Mouse (Mus musculus) bone marrow, adult 2 months (tissue): Measurements from ENCODE around the gene Pde10a. TPM values are rescaled to one million over a fixed set of nuclear protein-coding genes. Genes with fewer than 3 reads are reported as not detected.

Experiments used
- H3K27ac ChIP-seq: fragments of 200-500 bp; 2 replicates; pipeline ENCODE4 v1.5.1; 2012; ENCODE audit warnings: low read depth, mild to moderate bottlenecking, control low read depth, inconsistent platforms, low read length; ENCODE audit not compliant: control insufficient read depth, poor library complexity, insufficient read depth
- H3K4me1 ChIP-seq: fragments of 200-500 bp; 2 replicates; pipeline ENCODE4 v1.6.1; 2011; ENCODE audit warnings: low read length; ENCODE audit not compliant: control insufficient read depth, insufficient read depth
- H3K4me3 ChIP-seq: fragments of 200-500 bp; replicated peaks from 2 replicates; pipeline ENCODE3; 2011; ENCODE audit warnings: mild to moderate bottlenecking, low read depth, low read length, control low read depth; ENCODE audit not compliant: control insufficient read depth
- CTCF ChIP-seq: fragments of 200-500 bp; IDR thresholded peaks from 2 replicates; pipeline ENCODE4 v1.5.1; 2011; ENCODE audit warnings: low read length, control low read depth; ENCODE audit not compliant: control insufficient read depth, insufficient read depth
- POLR2A ChIP-seq: fragments of 200-500 bp; IDR thresholded peaks from 2 replicates; pipeline ENCODE4 v1.6.1; 2011; ENCODE audit warnings: low read depth, mild to moderate bottlenecking, control low read depth, low read length, borderline replicate concordance; ENCODE audit not compliant: control insufficient read depth
- WGBS: fragments of 180-500 bp; shearing (Covaris S2); methylation state at CpG from one replicate; pipeline ENCODE4 v1.1.7; 2018; 5-methylcytosine and 5-hydroxymethylcytosine counted together
- polyA plus RNA-seq: library from polyadenylated mRNA; stranded (reverse); fragments of >200 nt; gene quantifications from 2 replicates; pipeline ENCODE4 v1.2.4, GENCODE M21; 2011; ENCODE audit warnings: low replicate concordance; ENCODE audit not compliant: missing spikeins, insufficient read depth, insufficient read length

The Pde10a gene
- polyA plus RNA-seq, 1 experiment: 5.5 TPM

- Histone ChIP-seq H3K4me1 (peaks cover 2% of the 10 kb centered on the region; the same call in 1 of the 2 replicates), H3K27ac (no peak overlapping the region), H3K4me3 (no peak overlapping the region)
- WGBS: 79% methylated on average over 4 of the region's 4 CpGs
- TF ChIP-seq CTCF (no peak), POLR2A (no peak)
Observed at GRCm38 (mm10) chr17:8493461-8493860, 31.7 kb upstream of the Pde10a start.

- peak overlapping the region; percentile 78 for H3K27ac ChIP-seq
- WGBS: 13% methylated on average over 1 of the region's 1 CpGs
- peaks cover 3% of the 10 kb centered on the region; the same call in 1 of the 2 replicates for H3K4me1 ChIP-seq
- H3K4me3 ChIP-seq: no peak overlapping the region
- no peak for TF ChIP-seq POLR2A
- TF ChIP-seq CTCF: no peak
Observed at GRCm38 (mm10) chr17:8498151-8498550, 27.0 kb upstream of the Pde10a start.

GRCm38 (mm10) chr17:8498655-8499054 lies 26.5 kb upstream of the Pde10a start:
- no peak for TF ChIP-seq CTCF
- no peak for TF ChIP-seq POLR2A
- H3K4me1 ChIP-seq: peaks cover 3% of the 10 kb centered on the region; the same call in 1 of the 2 replicates
- WGBS: 14% methylated on average over 5 of the region's 5 CpGs
- no peak overlapping the region for H3K4me3 ChIP-seq
- H3K27ac ChIP-seq: peak overlapping the region; percentile 78

- H3K4me1 ChIP-seq: peaks cover 3% of the 10 kb centered on the region
- no peak for TF ChIP-seq CTCF
- no peak for TF ChIP-seq POLR2A
- H3K27ac ChIP-seq: peak overlapping the region; percentile 11; the same call in 1 of the 2 replicates
- 74% methylated on average over 4 of the region's 4 CpGs for WGBS
- H3K4me3 ChIP-seq: no peak overlapping the region
Observed at GRCm38 (mm10) chr17:8499564-8500117, 25.5 kb upstream of the Pde10a start.

GRCm38 (mm10) chr17:8504381-8504780 lies 20.8 kb upstream of the Pde10a start:
- no peak overlapping the region for H3K27ac ChIP-seq
- WGBS: 69% methylated on average over 3 of the region's 3 CpGs
- no peak overlapping the region for H3K4me3 ChIP-seq
- peaks cover 2% of the 10 kb centered on the region for H3K4me1 ChIP-seq
- TF ChIP-seq CTCF (no peak), POLR2A (no peak)

GRCm38 (mm10) chr17:8505669-8506426 lies 19.3 kb upstream of the Pde10a start:
- Histone ChIP-seq H3K4me3 (peak overlapping the region; percentile 38), H3K27ac (no peak overlapping the region), H3K4me1 (peaks cover 1% of the 10 kb centered on the region)
- WGBS: 1% methylated on average over 20 of the region's 20 CpGs
- TF ChIP-seq POLR2A: no peak
- no peak for TF ChIP-seq CTCF

- 63% methylated on average over 6 of the region's 6 CpGs for WGBS
- Histone ChIP-seq H3K4me3 (no peak overlapping the region), H3K4me1 (peaks cover 1% of the 10 kb centered on the region), H3K27ac (no peak overlapping the region)
- TF ChIP-seq POLR2A: no peak
- no peak for TF ChIP-seq CTCF
Observed at GRCm38 (mm10) chr17:8506726-8507125, 18.4 kb upstream of the Pde10a start.

GRCm38 (mm10) chr17:8507654-8508053 lies 17.5 kb upstream of the Pde10a start:
- Histone ChIP-seq H3K4me3 (no peak overlapping the region), H3K27ac (no peak overlapping the region), H3K4me1 (peaks cover 1% of the 10 kb centered on the region)
- 34% methylated on average over 3 of the region's 3 CpGs for WGBS
- TF ChIP-seq POLR2A: no peak
- TF ChIP-seq CTCF: no peak
